Mouse (Mus musculus): ENCODE results near the gene Rchy1.

GRCm38 (mm10) chr5:91962639-91963440 is at the start of gene Rchy1:
- TF ChIP-seq POLR2A (IDR thresholded peaks at IDR 0.05; ENCODE audit: extremely low read depth, insufficient read depth, low read length) (peak; percentile 41; the same call in 1 of the 2 replicates), CTCF (IDR thresholded peaks at IDR 0.05; ENCODE audit: low read depth, low read length) (no peak)
